Mouse (Mus musculus): ENCODE data around the gene Cgn. TPM values are rescaled to one million over a fixed set of nuclear protein-coding genes. Genes with fewer than 3 reads are reported as not detected.

Gene Cgn
- polyA plus RNA-seq, 1 experiment = 31.3 TPM

GRCm38 (mm10) chr3:94821008-94821638 is 34.8 kb upstream of the Cgn start:
- Histone ChIP-seq H3K27ac (ENCODE audit: insufficient read depth, low read depth, low read length) (no peak overlapping the region), H3K4me1 (ENCODE audit: control insufficient read depth, insufficient read depth, insufficient read length, low read length) (peaks cover 2% of the 10 kb centered on the region; the same call in 1 of the 2 replicates), H3K36me3 (ENCODE audit: control insufficient read depth, insufficient read depth, low read length) (no peaks in the 10 kb centered on the region), H3K4me3 (ENCODE audit: low read depth, low read length) (peak overlapping the region; percentile 65), H3K27me3 (ENCODE audit: control insufficient read depth, insufficient read depth, low read length) (no peaks in the 10 kb centered on the region)
- no peak for TF ChIP-seq POLR2A (IDR thresholded peaks at IDR 0.05; ENCODE audit: low read depth, low read length)
- no peak for TF ChIP-seq CTCF (IDR thresholded peaks at IDR 0.05; ENCODE audit: extremely low read depth, insufficient read length, insufficient replicate concordance, low read depth, low read length)
- WGBS = 2% methylated on average over 31 of the region's 31 CpGs

GRCm38 (mm10) chr3:94819452-94820425 is 33.4 kb upstream of the Cgn start:
- H3K36me3 ChIP-seq (ENCODE audit: control insufficient read depth, insufficient read depth, low read length) = no peaks in the 10 kb centered on the region
- H3K4me3 ChIP-seq (ENCODE audit: low read depth, low read length) = no peak overlapping the region
- TF ChIP-seq CTCF (IDR thresholded peaks at IDR 0.05; ENCODE audit: extremely low read depth, insufficient read length, insufficient replicate concordance, low read depth, low read length) (no peak), POLR2A (IDR thresholded peaks at IDR 0.05; ENCODE audit: low read depth, low read length) (no peak)
- peaks cover 2% of the 10 kb centered on the region; the same call in 1 of the 2 replicates for H3K4me1 ChIP-seq (ENCODE audit: control insufficient read depth, insufficient read depth, insufficient read length, low read length)
- no peak overlapping the region for H3K27ac ChIP-seq (ENCODE audit: insufficient read depth, low read depth, low read length)
- no peaks in the 10 kb centered on the region for H3K27me3 ChIP-seq (ENCODE audit: control insufficient read depth, insufficient read depth, low read length)
- 87% methylated on average over 24 of the region's 24 CpGs for WGBS

- no peaks in the 10 kb centered on the region for H3K36me3 ChIP-seq (ENCODE audit: control insufficient read depth, insufficient read depth, low read length)
- peaks cover 2% of the 10 kb centered on the region; the same call in 1 of the 2 replicates for H3K4me1 ChIP-seq (ENCODE audit: control insufficient read depth, insufficient read depth, insufficient read length, low read length)
- H3K4me3 ChIP-seq (ENCODE audit: low read depth, low read length) = no peak overlapping the region
- no peaks in the 10 kb centered on the region for H3K27me3 ChIP-seq (ENCODE audit: control insufficient read depth, insufficient read depth, low read length)
- WGBS = 59% methylated on average over 2 of the region's 2 CpGs
- no peak for TF ChIP-seq CTCF (IDR thresholded peaks at IDR 0.05; ENCODE audit: extremely low read depth, insufficient read length, insufficient replicate concordance, low read depth, low read length)
- no peak for TF ChIP-seq POLR2A (IDR thresholded peaks at IDR 0.05; ENCODE audit: low read depth, low read length)
- H3K27ac ChIP-seq (ENCODE audit: insufficient read depth, low read depth, low read length) = no peak overlapping the region
Observed at GRCm38 (mm10) chr3:94817731-94818130, 31.4 kb upstream of the Cgn start.

DNA sequence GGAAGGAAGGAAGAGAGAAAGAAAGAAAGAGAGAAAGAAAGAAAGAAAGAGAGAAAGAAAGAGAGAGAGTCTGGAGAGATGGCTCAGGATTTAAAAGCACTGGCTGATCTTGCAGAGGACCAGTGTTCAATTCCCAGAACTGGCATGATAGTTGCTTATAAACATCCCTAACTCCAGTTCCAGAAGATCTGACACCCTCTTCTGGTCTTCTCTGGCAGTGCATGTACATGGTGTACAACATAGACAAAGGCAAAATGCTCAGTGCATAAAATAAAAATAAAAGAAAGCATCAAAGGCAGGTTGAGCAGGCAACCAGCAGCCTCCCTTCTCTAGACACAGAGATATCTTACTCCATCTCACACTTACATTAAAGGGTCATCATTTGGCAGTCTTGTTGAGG is 29.3 kb upstream of the Cgn start:
- H3K27ac ChIP-seq (ENCODE audit: insufficient read depth, low read depth, low read length) = no peak overlapping the region
- H3K4me3 ChIP-seq (ENCODE audit: low read depth, low read length) = no peak overlapping the region
- no peak for TF ChIP-seq POLR2A (IDR thresholded peaks at IDR 0.05; ENCODE audit: low read depth, low read length)
- no peak for TF ChIP-seq CTCF (IDR thresholded peaks at IDR 0.05; ENCODE audit: extremely low read depth, insufficient read length, insufficient replicate concordance, low read depth, low read length)
- H3K27me3 ChIP-seq (ENCODE audit: control insufficient read depth, insufficient read depth, low read length) = no peaks in the 10 kb centered on the region
- H3K4me1 ChIP-seq (ENCODE audit: control insufficient read depth, insufficient read depth, insufficient read length, low read length) = no peaks in the 10 kb centered on the region
- H3K36me3 ChIP-seq (ENCODE audit: control insufficient read depth, insufficient read depth, low read length) = no peaks in the 10 kb centered on the region

GRCm38 (mm10) chr3:94814663-94815062 is 28.4 kb upstream of the Cgn start:
- H3K4me1 ChIP-seq (ENCODE audit: control insufficient read depth, insufficient read depth, insufficient read length, low read length) = no peaks in the 10 kb centered on the region
- H3K27ac ChIP-seq (ENCODE audit: insufficient read depth, low read depth, low read length) = no peak overlapping the region
- H3K4me3 ChIP-seq (ENCODE audit: low read depth, low read length) = no peak overlapping the region
- H3K36me3 ChIP-seq (ENCODE audit: control insufficient read depth, insufficient read depth, low read length) = no peaks in the 10 kb centered on the region
- 82% methylated on average over 4 of the region's 4 CpGs for WGBS
- no peaks in the 10 kb centered on the region for H3K27me3 ChIP-seq (ENCODE audit: control insufficient read depth, insufficient read depth, low read length)
- TF ChIP-seq CTCF (IDR thresholded peaks at IDR 0.05; ENCODE audit: extremely low read depth, insufficient read length, insufficient replicate concordance, low read depth, low read length) (no peak), POLR2A (IDR thresholded peaks at IDR 0.05; ENCODE audit: low read depth, low read length) (no peak)

- Histone ChIP-seq H3K36me3 (ENCODE audit: control insufficient read depth, insufficient read depth, low read length) (no peaks in the 10 kb centered on the region), H3K27ac (ENCODE audit: insufficient read depth, low read depth, low read length) (no peak overlapping the region), H3K27me3 (ENCODE audit: control insufficient read depth, insufficient read depth, low read length) (no peaks in the 10 kb centered on the region), H3K4me3 (ENCODE audit: low read depth, low read length) (no peak overlapping the region), H3K4me1 (ENCODE audit: control insufficient read depth, insufficient read depth, insufficient read length, low read length) (no peaks in the 10 kb centered on the region)
- WGBS = 57% methylated on average over 4 of the region's 4 CpGs
- TF ChIP-seq POLR2A (IDR thresholded peaks at IDR 0.05; ENCODE audit: low read depth, low read length) (no peak), CTCF (IDR thresholded peaks at IDR 0.05; ENCODE audit: extremely low read depth, insufficient read length, insufficient replicate concordance, low read depth, low read length) (no peak)
Observed at GRCm38 (mm10) chr3:94814063-94814462, 27.8 kb upstream of the Cgn start.

DNA sequence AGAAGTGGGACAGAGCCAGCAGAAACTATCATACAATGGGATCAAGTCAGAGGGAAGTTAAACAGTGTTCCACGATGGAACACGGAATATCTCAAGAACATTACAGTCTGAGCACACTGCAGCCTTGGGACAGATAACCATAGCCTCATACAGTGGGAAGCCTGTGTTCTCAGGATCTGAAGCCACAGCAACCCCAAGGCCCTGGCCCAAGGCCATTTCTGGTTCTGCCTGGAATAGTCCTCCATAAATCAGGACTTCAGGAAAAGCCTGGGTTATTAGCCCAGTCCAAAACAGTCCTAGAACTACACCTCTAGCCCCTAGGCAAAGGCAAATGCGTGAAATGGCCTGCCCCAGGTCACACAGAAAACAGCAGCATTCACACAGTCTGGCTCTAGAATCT is 27.4 kb upstream of the Cgn start:
- H3K36me3 ChIP-seq (ENCODE audit: control insufficient read depth, insufficient read depth, low read length) = no peaks in the 10 kb centered on the region
- no peaks in the 10 kb centered on the region for H3K27me3 ChIP-seq (ENCODE audit: control insufficient read depth, insufficient read depth, low read length)
- H3K4me3 ChIP-seq (ENCODE audit: low read depth, low read length) = no peak overlapping the region
- WGBS = 74% methylated on average over 3 of the region's 3 CpGs
- H3K4me1 ChIP-seq (ENCODE audit: control insufficient read depth, insufficient read depth, insufficient read length, low read length) = no peaks in the 10 kb centered on the region
- no peak overlapping the region for H3K27ac ChIP-seq (ENCODE audit: insufficient read depth, low read depth, low read length)
- TF ChIP-seq CTCF (IDR thresholded peaks at IDR 0.05; ENCODE audit: extremely low read depth, insufficient read length, insufficient replicate concordance, low read depth, low read length) (no peak), POLR2A (IDR thresholded peaks at IDR 0.05; ENCODE audit: low read depth, low read length) (no peak)
